Mouse (Mus musculus) T-helper 1 cell (primary cell): ENCODE measurements at regions not wholly inside any gene's neighbourhood (a gene's known extent, or its start where the extent isn't known, plus 50 kb on each side); places are given as distances from the start of the nearest gene placed in this dataset.

Experiments used
- in situ Hi-C: fragments of 300-600 bp; cut with MboI, MseI; formaldehyde crosslinking; loops from one replicate; pipeline ENCODE4 v1.15.1; 2025; ENCODE audit warnings: high pct_unique_total_duplicates

DNA sequence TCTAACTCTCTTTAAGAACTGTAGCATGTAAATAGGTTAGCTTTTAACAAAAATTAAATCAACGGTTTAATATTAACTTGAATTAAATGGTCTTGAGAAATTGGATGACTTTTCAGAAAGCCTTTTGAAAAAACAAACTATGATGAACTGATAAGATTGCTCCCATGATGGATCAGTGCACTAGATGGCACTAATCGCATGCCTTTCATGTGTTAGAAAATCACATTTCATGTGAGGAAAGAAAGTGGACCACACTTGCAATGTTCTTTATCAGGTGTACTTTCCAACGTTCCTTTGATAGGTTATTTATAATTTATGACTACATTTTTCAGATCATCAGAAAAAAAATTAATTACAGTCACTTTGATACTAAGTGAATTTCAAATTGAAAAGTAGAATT lies 1003.2 kb upstream of the 4930412O13Rik start:
- in situ Hi-C loops, result no loop called here

DNA sequence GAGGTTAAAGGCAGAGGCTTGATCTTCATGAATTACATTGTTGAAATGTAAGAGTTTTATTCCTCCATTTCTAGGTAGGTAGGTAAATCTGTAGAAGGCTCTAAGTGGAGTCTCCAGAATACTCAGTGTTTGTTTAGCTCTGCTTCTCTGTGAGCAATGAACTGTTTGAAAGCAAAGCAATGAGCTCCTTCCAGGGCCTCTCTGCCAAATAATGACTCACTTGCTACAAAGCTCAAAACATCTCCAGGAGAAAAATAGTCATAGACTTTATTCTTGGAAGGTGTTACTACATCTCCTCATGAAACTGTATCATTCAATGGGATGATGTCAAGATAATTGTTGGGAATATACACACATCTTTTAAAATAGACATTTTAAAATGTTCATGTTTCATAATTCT lies 968.6 kb upstream of the 4930412O13Rik start:
- in situ Hi-C loops, result no loop called here

DNA sequence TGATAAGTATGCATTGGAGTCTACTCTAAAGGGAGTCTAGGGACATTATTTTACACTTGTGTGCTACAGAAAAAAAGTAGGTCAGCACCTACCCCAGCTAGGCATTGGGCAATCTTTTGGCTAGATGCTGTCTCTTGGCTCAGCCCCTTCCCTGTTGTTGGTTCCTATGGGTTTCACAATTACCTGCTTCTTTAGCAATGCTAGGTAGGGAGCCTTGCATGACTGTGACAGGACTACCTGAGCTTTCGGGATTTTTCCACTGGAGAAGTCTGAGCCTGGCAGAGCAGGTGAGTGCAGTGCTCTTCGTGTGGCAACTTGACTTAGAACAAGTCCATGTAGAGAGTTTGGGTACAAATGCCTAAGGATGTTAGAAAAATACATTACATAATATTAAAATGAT lies 956.2 kb upstream of the 4930412O13Rik start:
- in situ Hi-C loops, result no loop called here

DNA sequence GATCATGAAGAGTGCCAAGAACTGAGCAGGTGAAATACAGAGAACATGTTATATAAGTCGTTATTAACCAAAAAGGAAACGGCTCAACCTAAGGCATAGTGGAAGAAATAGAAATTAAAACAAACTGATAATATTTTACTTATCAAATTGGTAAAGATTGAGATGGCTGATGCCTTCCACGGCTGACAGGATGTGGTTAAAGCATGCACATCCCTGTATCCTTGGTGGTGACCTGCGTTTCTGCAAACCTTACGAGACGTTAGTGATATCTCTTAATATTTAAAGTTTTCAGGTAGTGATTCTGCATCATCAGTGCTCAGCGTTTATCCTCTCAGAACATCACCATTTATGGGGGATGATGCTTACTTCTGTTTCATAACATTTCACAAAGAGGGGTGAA lies 939.5 kb upstream of the 4930412O13Rik start:
- in situ Hi-C loops, result no loop called here

DNA sequence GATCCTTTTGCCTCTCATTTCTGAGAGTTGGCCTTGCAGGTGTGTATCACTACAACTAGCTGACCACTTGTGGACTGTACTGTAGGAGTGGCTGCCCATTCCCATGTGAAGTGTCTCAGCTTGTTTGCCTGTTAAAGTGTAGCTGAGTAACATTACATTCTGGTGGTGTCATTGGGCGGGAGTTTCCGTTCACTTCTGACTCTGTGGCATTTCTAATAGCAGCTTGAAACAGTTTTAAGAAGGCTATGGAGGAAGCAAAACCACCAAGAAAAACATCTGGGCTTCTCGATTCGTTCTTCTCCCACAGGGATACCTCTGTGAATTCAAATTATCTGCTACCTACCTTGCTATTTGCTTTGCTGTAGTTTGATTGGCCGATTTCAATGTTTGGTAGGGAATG lies 922.1 kb upstream of the 4930412O13Rik start:
- in situ Hi-C loops, result no loop called here

DNA sequence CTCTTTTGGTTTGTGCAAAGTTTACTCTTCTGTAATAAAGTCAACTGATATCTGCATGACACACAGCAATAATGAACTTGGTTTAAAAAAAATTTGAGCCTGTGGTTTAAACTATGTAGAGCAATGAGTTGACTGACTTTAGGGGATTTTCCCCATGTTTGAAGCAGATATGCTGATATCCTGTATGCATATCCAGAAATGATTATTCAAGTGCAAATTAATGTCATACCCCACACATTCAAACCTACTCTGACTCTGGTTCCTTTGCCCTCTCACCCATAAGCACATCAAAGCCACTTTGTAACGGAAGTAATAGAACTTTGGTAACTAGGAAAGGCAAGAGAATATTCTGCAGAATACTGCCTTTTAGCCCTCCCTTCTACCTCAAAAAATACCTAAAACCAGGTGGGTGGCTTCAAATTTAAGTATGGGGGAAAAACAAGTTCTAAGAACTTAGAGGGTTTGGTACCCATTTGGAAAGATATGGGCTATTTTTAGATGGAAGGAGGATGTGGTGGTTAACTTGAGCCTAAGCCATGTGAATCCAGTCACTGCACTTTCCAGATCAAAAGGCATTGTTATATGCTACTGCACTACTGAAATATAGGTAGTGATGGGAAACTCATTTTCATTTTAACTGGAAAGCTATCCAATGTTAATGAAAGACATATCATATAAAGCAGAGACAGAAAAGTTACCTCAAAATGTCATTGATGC lies 915.9 kb upstream of the 4930412O13Rik start:
- in situ Hi-C loops, result no loop called here

DNA sequence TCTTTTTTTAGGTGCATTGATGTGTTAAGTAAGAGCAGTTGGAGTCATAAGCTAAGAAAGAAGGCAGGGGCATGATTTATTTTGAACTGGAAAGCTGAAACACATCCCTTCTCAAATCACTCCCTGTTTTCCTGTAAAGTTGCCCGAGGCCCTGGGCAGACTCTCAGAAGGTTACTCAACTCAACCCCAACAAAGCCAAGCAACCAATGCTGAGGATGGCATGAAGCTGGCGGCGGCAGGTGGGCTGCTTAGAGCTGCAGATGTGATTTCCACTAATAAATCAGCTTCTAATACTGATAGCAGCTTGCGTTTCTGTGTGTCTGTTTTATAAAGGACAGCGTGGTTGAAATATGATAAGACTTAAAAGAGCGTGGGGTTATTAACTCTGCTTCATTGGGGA lies 905.4 kb upstream of the 4930412O13Rik start:
- in situ Hi-C loops, result no loop called here

DNA sequence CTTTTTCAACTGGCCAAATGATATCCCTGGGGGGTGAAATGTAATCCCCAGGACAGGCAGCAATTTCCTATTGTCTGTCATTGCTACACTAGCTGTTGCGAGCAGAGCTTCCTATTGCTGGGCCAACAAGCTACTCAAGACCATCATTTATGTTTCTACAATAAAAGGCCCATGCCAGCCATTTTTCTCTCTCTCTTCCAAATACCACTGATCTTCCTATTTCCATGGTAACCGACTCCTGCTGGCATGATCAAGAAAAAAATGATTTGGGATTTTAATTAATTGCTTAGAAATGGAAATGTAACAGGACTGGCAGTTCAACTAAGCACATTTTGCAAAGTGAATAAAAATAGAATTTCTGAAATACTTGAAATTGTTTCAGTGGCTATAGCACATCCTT lies 868.7 kb upstream of the 4930412O13Rik start:
- in situ Hi-C loops, result no loop called here

DNA sequence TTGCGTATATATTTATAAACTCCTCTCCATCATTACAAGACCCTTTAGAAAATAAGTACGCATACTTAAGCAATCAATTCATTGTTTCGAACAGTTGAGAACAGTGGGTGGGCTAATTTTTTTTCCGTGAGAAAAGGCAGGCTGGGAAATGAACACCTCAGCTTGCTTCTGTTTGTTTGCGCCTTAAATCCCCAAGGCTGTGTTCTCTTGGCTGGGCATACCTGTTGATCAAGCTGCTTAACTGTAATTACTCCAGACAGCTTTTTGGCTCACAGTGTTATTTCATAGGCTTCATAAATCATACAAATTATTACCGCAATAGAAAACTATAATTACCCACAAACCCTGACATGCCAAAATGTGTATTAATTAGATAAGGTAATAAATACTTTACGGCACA lies 848.0 kb upstream of the 4930412O13Rik start:
- in situ Hi-C loops, result no loop called here

DNA sequence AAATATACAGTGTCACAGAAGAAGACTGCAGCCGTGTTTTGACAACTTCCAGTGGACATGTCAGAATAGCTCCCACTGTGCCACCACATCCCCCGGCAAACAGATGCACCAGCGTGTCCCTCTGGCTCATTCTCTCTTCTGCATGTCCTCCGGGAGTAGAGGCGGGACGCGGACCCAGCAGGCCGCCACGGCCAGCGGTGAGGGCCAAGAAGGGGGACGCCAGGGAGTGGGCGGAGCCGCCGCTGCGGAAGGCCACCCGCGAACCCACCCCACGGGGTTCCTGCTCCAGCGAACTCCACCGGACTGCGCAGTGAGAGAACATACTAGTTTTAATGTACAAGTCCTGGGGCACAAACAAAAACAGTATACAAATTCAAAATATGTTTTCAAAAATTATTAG lies 838.7 kb upstream of the 4930412O13Rik start:
- in situ Hi-C loops, result loop anchor here (10.0 kb wide), 1 partner anchor 1592 kb away; no protein-coding TSS in a partner anchor

DNA sequence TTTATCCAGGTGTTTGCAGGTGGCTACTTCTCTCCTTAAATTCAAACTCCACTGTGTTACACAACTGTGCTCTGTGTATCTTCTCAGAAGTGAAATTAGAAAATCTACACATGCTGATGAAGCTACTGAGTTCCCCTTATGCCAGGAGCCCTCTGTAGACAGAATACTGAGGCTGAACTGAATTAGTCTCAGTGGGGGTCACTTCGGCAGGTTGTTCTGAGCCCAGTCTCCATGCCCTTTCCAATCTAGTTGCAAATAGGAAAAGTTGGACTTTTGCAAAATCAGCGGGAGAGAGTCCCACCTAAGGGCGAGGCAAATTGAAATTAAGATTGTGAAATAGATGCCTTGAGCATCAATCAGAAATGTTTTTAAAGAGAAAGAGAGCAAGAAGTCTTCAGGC lies 833.1 kb upstream of the 4930412O13Rik start:
- in situ Hi-C loops, result loop anchor here (10.0 kb wide), 1 partner anchor 1587 kb away; no protein-coding TSS in a partner anchor

DNA sequence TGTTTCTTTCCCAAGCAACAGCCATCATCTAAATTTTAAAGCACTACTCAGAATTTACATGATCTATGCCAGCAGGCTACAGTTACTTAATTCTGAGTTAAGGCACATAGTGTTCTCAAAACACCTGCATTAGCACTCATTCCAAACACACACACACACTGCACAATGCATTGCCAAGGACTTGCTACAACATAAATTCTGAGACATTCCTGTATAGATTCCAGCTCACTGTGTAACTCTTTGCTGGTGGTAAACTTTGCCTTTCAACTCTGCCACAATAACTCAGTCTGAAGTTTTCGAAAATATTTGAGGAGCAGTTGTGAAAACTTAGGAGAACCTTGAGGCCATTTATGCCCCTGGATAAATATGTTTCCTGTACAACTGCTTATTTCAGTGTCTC lies 807.2 kb upstream of the 4930412O13Rik start:
- in situ Hi-C loops, result no loop called here

DNA sequence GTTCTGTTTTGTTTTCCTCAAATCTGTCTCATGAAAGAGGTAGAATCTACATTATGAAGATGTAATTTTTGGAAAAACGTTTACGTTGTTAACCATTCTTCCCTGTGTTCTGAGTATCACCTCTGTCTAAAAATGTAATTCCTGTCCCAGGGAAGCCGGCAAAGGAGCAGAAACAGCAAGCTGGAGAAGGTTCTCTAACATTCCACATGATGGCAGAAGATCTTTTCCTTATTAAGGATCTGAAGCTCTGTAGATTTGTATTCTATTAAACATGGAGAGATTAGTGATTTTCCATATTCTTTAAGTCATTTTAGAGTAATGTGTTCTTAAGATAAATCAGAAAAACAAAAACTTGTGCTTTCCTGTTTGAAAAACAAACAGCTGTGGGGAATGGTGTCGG lies 802.9 kb upstream of the 4930412O13Rik start:
- in situ Hi-C loops, result no loop called here

DNA sequence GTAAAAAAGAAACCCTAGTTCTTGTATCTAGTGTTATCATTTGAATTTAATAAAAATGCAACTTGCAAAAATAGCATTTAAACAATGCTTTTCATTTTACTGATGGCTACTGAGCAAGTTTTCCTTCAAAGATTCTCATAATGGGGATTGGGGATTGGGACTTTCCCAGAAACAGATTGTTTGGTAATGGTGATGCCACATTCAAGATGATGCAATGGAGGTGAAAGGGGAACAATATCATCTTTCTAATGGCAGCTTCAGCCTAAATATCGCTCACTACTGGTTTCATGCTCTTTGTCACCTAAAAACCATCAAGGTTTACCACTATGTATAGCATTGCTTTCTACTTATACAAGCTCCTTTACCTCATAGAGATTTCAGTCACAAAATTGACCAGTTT lies 799.3 kb upstream of the 4930412O13Rik start:
- in situ Hi-C loops, result no loop called here

DNA sequence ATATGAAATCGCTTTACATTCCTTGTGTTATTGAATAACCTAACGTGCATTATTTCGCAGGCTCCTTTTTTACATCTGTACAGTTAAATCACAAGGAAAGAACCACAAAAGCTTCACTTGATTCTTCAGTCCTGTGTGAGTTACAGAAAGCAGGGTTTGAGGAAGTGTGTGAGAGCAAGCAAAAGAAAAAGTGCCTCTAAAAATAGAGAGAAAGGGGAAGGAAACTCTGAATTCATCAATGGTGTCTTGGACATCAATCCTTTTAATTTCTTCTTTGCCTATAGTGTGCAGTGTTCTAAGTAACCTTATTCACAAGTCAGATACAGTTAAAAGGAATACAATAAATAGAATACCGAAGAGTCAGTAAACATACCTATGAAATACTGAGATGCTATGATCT lies 785.7 kb upstream of the 4930412O13Rik start:
- in situ Hi-C loops, result no loop called here

DNA sequence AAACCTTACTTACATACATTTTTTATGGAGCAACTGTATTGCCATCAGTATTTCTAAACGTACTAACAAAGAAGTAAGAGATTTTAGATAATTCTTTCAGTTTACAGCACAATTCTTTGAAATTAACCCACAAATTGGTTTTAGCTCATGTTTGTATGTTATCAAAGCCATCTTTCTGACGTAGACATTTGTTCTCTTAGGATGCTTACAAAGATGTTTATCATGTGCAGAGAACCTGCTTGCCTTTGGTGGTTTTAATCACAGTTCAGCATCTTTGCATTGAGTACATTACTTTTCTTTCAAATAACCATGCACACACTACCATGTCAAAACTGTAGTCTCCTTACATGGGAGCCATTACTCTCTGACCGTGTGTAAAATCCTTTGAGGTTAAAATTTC lies 764.4 kb upstream of the 4930412O13Rik start:
- in situ Hi-C loops, result no loop called here

DNA sequence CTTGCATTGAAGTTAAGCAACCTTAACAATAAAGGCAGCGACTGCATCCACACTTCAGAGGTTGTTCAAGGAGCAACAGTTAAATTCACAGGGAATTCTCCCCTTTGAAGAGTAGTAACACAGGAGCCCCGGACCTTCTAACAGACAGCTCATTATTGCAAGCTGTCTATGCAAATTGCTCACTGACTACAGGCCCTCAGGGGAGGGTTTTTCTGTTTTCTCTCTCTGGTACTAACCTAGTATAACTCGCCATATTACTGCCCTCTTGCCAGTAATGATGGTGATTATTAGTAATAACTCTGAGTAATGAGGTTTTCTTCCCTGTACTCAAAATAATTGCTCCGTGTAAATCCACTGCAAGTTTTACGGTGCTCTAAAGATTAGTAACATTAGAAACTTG lies 763.5 kb upstream of the 4930412O13Rik start:
- in situ Hi-C loops, result no loop called here

DNA sequence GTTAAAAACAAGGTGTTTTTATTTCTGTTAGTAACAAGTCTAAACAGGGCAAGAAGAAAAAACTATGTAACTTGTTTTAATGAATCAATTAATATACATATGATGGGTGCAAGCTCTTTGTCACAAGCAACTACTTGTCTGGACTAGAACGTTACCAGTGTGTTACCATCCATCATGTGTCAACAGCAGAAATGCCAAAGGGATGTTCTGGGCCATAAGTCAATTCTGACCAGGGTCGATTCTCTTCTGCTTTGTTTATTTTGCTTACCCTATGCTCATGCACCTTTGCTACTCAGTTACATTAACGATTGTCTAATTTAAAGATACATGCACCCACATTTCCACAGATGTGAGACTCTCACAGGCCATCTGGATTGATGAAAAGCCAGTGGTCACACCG lies 744.1 kb upstream of the 4930412O13Rik start:
- in situ Hi-C loops, result no loop called here

DNA sequence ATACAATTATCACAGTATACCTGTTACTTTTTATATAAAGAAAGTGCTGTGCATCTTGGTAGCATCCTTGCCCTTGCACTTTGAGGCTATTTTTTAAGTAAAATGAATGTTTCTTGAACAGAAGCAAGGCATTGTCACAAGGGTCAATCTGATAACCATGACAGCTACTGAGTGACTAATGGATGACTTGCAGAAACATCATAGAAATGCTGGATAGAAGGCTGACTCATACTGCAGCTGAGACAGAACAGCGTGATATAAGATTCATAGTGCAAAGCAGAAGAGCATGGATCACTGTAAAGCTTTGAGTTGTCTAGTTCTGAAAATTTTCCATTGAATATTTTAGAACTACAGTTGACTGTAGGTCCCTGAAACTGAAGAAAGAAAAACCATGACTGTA lies 739.6 kb upstream of the 4930412O13Rik start:
- in situ Hi-C loops, result no loop called here

DNA sequence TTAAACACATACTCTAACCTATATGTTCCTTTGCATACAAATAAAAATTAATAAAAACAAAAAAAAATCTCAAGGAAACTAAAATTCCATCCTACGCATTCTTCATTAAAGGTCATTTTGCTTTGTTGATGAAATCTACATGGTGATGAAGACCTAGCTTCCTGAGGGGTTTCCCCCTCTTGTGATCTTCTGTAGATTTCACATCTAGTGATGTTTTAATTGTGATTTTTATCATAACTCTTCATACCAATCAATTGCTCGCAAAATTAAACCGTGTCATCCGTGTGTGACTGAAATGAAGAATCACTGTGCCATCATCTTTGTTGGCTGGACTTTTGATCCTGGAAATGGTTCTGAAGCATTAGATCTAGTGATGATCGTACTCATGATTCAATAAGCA lies 725.4 kb upstream of the 4930412O13Rik start:
- in situ Hi-C loops, result no loop called here

DNA sequence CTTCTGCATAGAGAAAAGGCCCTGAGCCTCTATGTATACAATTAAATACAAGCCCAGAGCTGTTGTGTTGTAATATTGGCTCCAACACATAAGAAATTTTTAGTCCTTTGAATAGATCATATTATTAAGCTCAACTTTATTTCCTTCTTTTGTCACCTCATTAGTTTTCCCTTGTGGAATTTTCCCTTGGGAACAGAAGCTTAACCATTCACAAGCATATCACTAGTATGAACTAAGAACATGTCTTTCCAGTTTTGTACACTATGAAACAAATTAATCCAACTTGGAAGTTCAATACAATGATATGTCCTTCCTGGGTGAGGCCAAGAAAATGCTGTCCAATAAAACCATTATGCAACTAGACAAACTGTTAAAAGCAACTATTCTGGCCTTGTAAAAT lies 720.9 kb upstream of the 4930412O13Rik start:
- in situ Hi-C loops, result no loop called here

DNA sequence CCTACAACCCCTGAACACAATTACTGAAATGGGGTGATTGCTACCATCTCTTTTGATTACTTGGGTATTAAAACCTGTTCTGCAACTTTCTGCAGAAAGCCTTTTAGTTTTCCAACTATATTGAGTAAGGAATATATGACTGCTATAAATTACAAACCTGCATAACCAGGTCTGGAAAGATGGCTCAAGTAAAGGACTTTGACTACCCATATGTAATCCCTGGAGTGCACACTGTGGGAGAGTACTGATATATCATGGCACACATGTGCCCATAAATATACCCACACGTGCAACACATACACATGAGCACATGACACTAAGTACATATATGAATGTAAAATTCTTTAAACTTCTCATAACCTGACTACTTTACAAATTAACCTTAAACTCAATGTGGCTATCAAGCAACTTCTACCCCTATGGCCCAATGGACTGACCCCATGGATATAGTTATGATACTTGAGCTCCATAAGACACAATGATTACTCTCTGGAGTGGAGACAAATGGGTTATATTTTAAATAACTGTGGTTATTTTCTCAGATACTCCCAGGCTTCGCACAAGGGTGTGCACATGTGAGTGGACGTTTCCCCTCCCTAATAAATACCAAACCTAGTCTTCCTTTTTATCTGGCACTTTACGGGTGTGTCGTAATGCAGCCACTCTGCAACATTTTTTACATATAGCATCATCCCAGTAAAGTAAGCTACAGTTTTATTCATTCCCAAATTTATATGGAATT lies 717.1 kb upstream of the 4930412O13Rik start:
- in situ Hi-C loops, result no loop called here

DNA sequence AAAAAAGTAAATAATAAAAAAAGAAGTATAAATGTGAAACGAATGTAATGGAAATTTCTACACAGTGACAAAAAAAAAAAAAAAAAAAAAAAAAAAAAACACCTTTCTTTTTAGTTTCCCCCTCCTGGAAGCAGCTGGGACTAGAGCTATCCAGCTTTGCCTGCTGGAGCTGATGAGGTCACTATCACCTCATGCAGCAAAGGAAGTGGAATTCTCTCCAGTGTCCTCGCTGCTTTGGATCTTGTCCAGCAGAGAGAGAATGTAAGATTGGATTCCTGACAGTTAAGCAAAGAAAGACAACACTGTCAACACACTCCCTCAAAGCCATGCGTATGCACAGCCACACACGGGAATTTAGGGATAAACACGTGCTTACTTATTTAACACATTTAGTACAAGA lies 698.9 kb upstream of the 4930412O13Rik start:
- in situ Hi-C loops, result no loop called here
